Mouse (Mus musculus) lung, adult 2 months (tissue): ENCODE data around the gene Fbln2. TPM values are rescaled to one million over a fixed set of nuclear protein-coding genes. Genes with fewer than 3 reads are reported as not detected.
A peak's percentile ranks its signal among the peaks of the same experiment; 100 is the strongest.

Experiments
- DNase-seq: peaks from one replicate; pipeline ENCODE4 v3.0.0; 2022
- H3K4me1 ChIP-seq: fragments of 200-500 bp; 2 replicates; pipeline ENCODE4 v1.6.1; 2011; ENCODE audit warnings: low read length; ENCODE audit not compliant: control insufficient read depth, insufficient read depth
- H3K4me3 ChIP-seq: fragments of 200-500 bp; replicated peaks from 2 replicates; pipeline ENCODE3; 2011; ENCODE audit warnings: low read depth, mild to moderate bottlenecking, control low read depth, low read length; ENCODE audit errors: extremely low read depth
- CTCF ChIP-seq: fragments of 200-500 bp; IDR thresholded peaks from 2 replicates; pipeline ENCODE4 v1.5.1; 2011; ENCODE audit warnings: mild to moderate bottlenecking, low read length, control low read depth; ENCODE audit not compliant: insufficient read depth
- POLR2A ChIP-seq: fragments of 200-500 bp; IDR thresholded peaks from 2 replicates; pipeline ENCODE4 v1.6.1; 2011; ENCODE audit warnings: low read depth, mild to moderate bottlenecking, control low read depth, low read length, borderline replicate concordance; ENCODE audit errors: extremely low read depth
- WGBS: fragments of 180-500 bp; shearing (Covaris S2); methylation state at CpG from one replicate; pipeline ENCODE4 v1.1.7; 2018; 5-methylcytosine and 5-hydroxymethylcytosine counted together
- polyA plus RNA-seq: library from polyadenylated mRNA; depleted of rRNA; stranded (reverse); fragments of >200 nt; gene quantifications from 2 replicates; pipeline ENCODE4 v1.2.3, GENCODE M21; 2012

Gene Fbln2
- polyA plus RNA-seq, 1 experiment = 88.3 TPM

GRCm38 (mm10) chr6:91180767-91181171 is 31.5 kb upstream of the Fbln2 start:
- H3K4me3 ChIP-seq = no peak overlapping the region
- no peak for TF ChIP-seq CTCF
- no peak for TF ChIP-seq POLR2A
- H3K4me1 ChIP-seq = peaks cover 11% of the 10 kb centered on the region; the same call in 1 of the 2 replicates
- DNase-seq = no peak
- WGBS = 44% methylated on average over 9 of the region's 9 CpGs

GRCm38 (mm10) chr6:91181320-91181719 is 30.9 kb upstream of the Fbln2 start:
- Histone ChIP-seq H3K4me1 (peaks cover 11% of the 10 kb centered on the region; the same call in 1 of the 2 replicates), H3K4me3 (no peak overlapping the region)
- peak; percentile 48 for DNase-seq
- WGBS = 34% methylated on average over 2 of the region's 2 CpGs
- no peak for TF ChIP-seq CTCF
- no peak for TF ChIP-seq POLR2A

- DNase-seq = no peak
- TF ChIP-seq CTCF = no peak
- TF ChIP-seq POLR2A = no peak
- WGBS = 75% methylated on average over 4 of the region's 4 CpGs
These were observed 30.2 kb upstream of the Fbln2 start for GRCm38 (mm10) chr6:91182075-91182490.

GRCm38 (mm10) chr6:91183041-91183440 is 29.2 kb upstream of the Fbln2 start:
- no peak for TF ChIP-seq CTCF
- TF ChIP-seq POLR2A = no peak
- WGBS = 15% methylated on average over 1 of the region's 1 CpGs
- no peak for DNase-seq
- H3K4me1 ChIP-seq = peaks cover 11% of the 10 kb centered on the region; the same call in 1 of the 2 replicates
- no peak overlapping the region for H3K4me3 ChIP-seq

More at GRCm38 (mm10) chr6:91182075-91182490, 30.2 kb upstream of the Fbln2 start:
- H3K4me1 ChIP-seq = peaks cover 11% of the 10 kb centered on the region; the same call in 1 of the 2 replicates
- no peak overlapping the region for H3K4me3 ChIP-seq

GRCm38 (mm10) chr6:91183980-91184379 is 28.3 kb upstream of the Fbln2 start:
- DNase-seq = no peak
- 40% methylated on average over 2 of the region's 2 CpGs for WGBS
- H3K4me3 ChIP-seq = no peak overlapping the region
- TF ChIP-seq CTCF (no peak), POLR2A (no peak)
- H3K4me1 ChIP-seq = peaks cover 11% of the 10 kb centered on the region; the same call in 1 of the 2 replicates

- WGBS = 68% methylated on average over 3 of the region's 3 CpGs
- DNase-seq = no peak
- Histone ChIP-seq H3K4me1 (peaks cover 11% of the 10 kb centered on the region; the same call in 1 of the 2 replicates), H3K4me3 (no peak overlapping the region)
- TF ChIP-seq CTCF (no peak), POLR2A (no peak)
These were observed 27.5 kb upstream of the Fbln2 start for GRCm38 (mm10) chr6:91184776-91185175.

- WGBS = 78% methylated on average over 5 of the region's 5 CpGs
- no peak for DNase-seq
- TF ChIP-seq POLR2A (no peak), CTCF (no peak)
- H3K4me1 ChIP-seq = peaks cover 11% of the 10 kb centered on the region; the same call in 1 of the 2 replicates
- no peak overlapping the region for H3K4me3 ChIP-seq
These were observed 26.8 kb upstream of the Fbln2 start for GRCm38 (mm10) chr6:91185502-91185901.

- TF ChIP-seq POLR2A (no peak), CTCF (peak; percentile 81)
- Histone ChIP-seq H3K4me1 (peaks cover 7% of the 10 kb centered on the region; the same call in 1 of the 2 replicates), H3K4me3 (no peak overlapping the region)
- WGBS = 61% methylated on average over 4 of the region's 4 CpGs
- no peak for DNase-seq
These were observed 25.9 kb upstream of the Fbln2 start for GRCm38 (mm10) chr6:91186161-91186931.

GRCm38 (mm10) chr6:91186934-91187333 is 25.3 kb upstream of the Fbln2 start:
- DNase-seq = no peak
- Histone ChIP-seq H3K4me1 (peaks cover 2% of the 10 kb centered on the region; the same call in 1 of the 2 replicates), H3K4me3 (no peak overlapping the region)
- WGBS = 62% methylated on average over 6 of the region's 6 CpGs
- TF ChIP-seq POLR2A (no peak), CTCF (no peak)

GRCm38 (mm10) chr6:91187871-91188270 is 24.4 kb upstream of the Fbln2 start:
- no peak for TF ChIP-seq CTCF
- no peak for TF ChIP-seq POLR2A
- peaks cover 2% of the 10 kb centered on the region; the same call in 1 of the 2 replicates for H3K4me1 ChIP-seq
- no peak overlapping the region for H3K4me3 ChIP-seq
- DNase-seq = no peak
- WGBS = 43% methylated on average over 3 of the region's 3 CpGs
